Mouse (Mus musculus): Measurements from ENCODE around the gene Yipf3. TPM values are rescaled to one million over a fixed set of nuclear protein-coding genes. Genes with fewer than 3 reads are reported as not detected.

The Yipf3 gene
- total RNA-seq, 2 experiments from 2014 or later: 60.4 to 72.2 TPM

DNA sequence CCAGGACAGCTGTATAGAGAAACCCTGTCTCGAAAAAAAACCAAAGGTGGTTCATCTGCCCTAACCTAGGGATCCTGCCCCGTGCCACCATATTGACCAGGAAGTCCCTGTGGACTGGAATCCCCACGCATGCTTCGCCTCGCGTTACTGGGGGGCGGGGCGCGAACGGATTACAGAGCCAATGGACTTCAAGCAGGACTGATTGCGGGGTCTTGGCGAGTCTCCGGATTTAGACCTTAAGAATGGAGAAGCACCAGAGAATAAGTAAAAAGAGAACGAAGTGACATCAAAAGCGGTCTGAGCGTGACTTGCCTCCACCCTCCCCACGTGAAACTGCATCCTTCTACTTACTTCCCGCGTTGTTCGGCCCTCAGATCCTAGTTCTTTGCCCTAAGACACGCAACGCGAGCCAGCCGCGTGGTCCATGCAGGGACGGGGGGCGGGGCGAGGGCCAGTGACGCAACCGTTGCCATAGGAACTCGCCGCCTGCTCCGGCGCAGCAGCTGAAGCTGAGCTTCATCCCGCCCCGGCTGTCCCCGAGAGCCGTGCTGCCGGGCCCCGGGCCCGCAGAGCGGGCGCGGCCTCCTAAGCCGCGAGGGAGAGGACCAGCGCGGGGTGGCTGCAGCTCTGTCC lies 5.7 kb downstream of the Yipf3 start, which contains the start of gene Lrrc73:
TSS of gene Lrrc73 (plus strand) at position 80 of the 633 bp plus-strand sequence.
- ATAC-seq (replicated peaks; ENCODE audit: poor library complexity, severe bottlenecking): peak; percentile 84

DNA sequence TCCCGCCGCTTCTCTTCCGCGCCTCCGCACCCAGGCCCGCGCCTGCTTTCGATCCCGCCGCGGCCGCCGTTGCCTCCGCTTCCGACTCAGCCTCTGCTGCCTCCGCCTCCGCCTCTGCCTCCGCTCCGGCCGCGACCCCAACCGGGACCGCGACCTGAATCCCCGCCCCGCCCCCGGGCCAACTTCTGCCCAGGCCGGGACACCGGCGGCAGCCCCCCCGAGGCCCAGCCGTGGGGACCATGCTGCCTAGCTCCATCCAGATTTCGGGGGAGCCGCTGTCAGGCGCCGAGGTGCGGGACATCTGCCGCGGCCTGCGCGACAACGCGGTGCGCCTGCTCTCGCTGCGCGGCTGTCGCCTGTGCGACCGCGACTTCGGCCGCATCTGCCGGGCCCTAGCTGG lies 6.2 kb downstream of the Yipf3 start:
- ATAC-seq (replicated peaks; ENCODE audit: poor library complexity, severe bottlenecking): no peak

DNA sequence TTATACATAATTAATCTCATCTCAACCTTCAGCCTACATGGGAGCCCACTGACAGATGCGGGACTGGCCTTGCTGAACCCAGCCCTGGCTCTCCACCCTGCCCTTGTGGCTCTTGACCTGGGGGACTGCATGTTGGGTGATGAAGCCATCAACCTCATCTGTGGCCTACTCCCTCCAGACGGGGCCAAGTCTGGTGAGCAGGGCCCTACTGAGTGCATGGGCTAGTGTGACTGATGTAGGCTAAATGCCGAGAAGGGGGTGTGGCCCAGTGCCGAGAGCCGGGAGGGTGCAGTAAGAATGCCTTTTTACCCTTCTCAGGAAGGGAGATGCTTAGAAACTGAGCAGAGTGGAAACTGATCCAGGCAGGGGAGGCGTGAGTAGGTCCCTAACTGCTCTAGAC lies 7.3 kb downstream of the Yipf3 start:
- no peak for ATAC-seq (replicated peaks; ENCODE audit: poor library complexity, severe bottlenecking)

DNA sequence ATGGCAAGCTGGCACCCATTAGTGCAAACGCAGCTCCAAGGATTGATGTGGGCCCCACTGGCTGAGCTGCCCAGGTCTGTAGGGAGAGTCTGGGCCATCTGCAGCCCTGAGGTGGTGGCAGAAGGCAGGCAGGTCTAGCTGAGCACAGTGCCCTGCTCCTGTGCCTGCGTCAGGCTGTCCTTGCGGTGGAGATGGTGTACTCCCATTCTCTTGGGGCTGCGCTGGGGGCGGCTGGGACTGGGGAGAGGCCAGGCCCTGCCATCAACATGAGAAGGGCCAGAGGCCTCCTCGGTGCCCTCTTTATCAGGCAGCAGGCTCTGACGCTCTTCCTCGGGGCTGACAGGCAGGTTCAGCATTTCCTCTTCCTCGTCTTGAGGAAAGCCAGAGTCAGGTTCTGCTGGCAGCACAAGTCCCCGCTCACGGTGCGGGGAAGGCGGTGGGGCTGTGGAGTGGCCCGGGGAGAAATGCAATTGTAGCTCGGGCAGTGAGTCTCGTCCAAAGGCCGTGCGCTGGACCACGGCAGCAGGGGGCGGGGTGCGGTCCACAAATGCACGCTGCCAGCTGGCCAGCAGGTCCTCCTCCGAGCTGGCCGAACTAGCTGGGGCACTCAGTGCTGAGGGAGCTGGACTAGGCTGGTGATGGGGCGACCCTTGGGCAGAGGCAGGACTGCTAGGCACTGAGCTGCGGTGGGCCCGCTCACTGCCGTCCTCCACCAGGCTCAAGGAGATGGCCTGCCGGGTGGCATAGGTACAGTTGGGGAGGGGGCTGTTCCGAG lies 10.6 kb downstream of the Yipf3 start:
- ATAC-seq (replicated peaks; ENCODE audit: poor library complexity, severe bottlenecking): no peak

DNA sequence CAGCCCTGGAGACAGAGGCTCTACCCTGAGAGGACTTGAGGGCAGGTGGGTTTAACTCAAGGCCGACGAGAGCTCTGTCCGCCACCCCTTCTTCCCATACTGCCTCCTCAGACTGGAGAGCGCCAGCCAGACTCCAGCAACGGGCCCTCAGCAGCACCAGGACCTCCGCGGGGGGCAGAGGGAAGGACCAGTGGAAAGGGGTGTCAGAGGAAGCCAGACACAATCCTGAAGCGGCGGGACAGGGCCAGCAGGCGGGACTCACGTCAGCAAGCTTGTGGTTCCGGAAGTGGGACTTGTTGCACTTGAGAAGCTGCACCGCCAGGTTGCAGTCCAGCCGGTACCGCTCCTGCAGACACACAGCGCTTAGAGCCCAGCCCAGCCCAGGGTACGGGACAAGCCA lies 11.8 kb downstream of the Yipf3 start:
- no peak for ATAC-seq (replicated peaks; ENCODE audit: poor library complexity, severe bottlenecking)

DNA sequence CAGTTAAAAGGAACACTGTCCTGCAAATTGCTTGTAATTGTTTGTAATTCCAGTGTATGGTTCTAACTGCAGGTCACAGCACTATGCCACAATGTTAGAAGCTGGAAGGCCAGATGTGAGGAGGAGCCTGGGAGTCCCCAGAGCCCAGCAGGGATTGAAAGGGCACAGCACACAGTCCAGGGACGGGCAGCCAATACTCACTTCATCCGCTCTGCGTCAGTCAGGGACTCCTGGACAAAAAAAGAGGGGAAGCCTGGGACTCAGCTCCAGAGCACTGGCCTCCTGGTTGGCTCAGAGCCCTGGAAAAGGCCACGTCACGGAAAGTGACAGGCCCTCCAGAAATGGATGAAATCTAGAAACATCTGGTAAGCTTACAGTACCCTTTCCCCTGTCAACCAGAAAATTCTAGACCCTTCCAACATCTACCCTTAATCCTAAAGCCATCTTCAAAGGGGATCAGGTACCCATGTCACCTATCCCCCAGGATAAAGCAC lies 14.4 kb downstream of the Yipf3 start:
- no peak for ATAC-seq (replicated peaks; ENCODE audit: poor library complexity, severe bottlenecking)

DNA sequence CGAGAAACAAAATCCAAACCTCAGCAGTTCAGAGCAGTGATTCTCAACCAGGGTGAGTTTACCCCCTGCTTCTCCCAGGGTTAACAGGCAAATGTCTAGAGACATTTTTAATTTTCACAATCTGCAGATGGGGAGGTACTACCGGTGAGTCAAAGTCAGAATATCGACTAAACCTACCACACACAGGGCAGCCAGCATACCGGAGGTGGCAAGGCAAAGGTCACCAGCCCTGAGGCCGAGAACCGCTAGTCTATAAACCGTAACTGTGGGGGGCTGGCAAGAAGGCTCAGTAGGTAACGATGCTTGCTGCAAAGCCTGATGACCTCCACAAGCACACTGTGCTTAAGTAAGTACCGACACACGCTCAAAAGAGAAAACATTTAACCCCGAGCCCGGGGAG lies 17.6 kb downstream of the Yipf3 start:
- no peak for ATAC-seq (replicated peaks; ENCODE audit: poor library complexity, severe bottlenecking)

DNA sequence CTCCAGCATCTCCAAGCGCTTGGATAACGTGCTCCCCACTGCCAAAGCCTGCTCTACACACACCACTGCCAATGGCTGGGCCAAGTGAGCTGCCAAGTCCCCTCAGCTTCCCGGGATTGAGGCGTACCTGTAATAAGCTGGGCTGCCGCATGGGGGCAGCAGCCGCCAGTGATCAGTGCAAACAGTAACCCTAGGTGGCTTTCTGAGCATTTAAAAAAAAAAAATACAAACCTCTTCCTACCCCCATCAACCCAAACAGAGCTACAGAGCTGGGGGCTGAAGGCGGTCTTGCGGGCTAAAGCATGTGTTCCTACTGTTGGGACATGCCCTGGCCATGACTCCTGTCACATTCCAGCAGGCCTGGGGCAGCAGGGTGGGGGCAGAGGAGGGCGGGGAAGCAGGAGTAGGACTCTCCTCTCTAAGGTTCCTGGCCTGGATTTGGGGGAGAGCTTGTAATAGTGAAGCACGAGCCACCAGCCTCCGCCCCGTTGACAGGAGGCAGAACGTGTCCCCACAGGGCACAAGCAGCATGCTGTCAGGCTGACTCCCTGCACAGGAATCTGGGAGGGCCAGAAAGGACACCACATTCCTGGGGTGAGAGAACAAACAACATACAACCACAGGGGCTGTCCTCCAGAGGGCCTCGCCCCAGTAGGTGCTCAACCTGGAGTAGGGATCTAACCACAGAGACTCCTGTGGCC lies 18.2 kb downstream of the Yipf3 start:
- ATAC-seq (replicated peaks; ENCODE audit: poor library complexity, severe bottlenecking): peak; percentile 85

DNA sequence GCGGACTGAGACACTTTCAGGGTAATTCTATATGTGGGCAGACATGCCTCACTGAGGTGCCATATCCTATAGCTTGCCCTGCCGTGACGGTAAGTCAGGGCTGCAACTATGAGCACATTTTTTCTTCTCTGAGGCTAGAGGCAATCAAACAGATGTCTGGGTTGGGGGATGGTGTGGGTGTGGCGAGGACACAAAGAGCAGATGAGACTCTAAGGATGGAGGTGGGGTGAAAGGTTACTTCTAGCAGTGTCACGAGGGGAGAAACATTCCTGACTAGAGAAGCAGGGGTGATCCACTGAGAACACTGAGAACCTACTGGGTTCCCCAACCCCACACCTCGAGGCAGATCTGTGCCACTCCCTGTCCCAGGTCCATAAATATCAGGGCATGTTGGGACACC lies 19.1 kb downstream of the Yipf3 start:
- no peak for ATAC-seq (replicated peaks; ENCODE audit: poor library complexity, severe bottlenecking)

DNA sequence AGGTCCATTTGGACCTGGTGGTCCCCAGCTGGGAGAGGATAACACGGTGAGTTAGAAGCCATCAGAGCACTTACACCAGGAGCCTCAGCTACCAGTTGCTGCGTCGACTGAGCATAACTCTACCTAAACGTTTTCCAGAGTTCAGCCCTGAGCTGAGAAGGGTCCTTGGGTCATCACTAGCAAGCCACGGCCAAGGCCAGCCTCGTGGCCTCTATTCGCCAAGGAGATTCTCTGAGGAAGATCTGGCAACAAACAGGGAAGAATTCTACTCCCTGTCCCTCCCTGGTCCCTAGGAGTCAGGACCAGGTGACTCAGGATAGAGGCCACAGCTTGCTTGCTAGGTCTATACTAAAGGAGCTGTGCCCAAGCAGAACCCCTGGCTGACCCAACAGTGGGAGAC lies 19.6 kb downstream of the Yipf3 start:
- ATAC-seq (replicated peaks; ENCODE audit: poor library complexity, severe bottlenecking): no peak

DNA sequence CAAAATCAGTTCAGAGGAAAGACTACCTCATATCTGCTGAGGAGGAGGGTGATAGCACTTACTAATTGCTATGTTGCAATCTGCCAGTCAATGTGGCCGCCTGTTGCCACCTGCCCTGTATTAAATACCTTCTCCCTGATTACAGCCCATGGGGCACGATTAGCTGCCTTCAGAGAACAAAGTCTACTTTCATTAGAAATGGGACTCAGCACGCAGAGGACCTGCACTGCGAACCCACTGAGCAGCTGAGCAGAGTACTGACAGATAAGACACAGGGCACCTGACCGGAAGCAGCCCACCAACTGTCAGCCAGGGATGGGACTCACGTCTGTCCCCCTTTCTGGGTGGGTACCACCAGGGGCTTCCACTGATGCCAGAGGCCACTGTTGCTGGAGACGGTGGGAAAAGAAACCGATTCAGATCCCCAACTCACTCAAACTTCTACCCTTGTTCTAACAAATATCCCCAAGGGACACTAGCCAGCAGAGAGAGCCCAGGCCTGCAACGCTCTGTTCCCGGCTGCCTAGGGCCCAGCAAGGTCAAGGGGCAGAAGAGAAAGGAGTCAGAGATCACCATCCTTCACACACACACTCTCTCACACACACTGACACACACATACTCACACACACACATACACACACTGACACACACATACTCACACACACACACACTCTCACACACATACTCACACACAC lies 20.3 kb downstream of the Yipf3 start:
- no peak for ATAC-seq (replicated peaks; ENCODE audit: poor library complexity, severe bottlenecking)

DNA sequence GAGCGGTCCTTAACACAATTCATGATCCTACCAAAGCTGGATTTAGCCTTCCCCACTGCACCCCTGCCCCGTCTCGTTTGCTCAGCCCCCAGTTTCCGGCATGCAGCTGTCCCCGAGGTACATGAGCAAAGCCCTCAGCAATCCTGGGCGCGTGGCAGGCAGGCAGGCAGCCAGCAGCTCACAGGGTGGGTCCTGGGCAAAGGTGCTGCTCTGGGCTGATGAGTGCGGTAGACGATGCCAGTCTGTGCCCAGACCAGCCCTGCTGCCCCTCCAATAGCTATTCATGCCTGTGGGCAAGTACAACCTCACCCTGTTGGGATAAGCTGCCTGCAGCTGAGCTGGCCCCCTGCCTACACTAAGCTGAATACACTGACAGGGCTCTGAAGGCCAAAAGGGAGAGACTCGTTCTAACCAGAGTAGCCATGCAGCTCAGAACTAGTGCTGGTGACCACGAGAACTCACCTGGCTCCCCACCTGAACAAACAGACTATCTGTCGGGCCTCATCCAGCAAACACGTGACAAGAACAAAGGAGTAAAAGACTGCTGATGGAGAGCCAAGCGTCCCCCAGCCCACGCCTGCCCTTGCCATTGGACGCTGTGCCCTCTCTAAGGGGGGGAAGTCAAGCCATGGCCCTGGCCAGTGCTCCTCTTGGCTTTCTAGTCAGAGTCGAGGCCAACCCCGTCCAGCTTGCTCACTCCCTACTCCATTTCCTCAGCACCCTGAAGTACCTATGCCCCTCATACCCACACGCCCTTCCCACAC lies 22.1 kb downstream of the Yipf3 start:
- ATAC-seq (replicated peaks; ENCODE audit: poor library complexity, severe bottlenecking): no peak

DNA sequence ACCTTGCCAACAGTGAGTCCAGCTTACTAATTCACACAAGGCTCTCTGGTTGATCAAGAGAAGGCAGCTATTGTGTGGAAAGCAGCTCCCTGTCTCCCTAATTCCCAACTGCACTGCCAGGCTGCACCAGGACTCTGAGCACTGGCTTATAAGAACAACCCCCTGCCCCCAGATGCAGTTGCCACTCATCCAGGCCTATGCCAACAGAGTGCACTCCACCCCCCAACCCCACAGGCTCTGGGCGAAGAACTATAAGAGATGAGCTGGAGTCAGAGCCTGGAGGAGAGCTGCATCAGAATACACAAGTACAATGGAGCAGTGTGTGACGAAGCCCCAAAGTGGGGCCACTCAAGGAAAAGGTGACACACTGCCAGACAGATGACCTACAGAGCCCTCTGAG lies 24.2 kb downstream of the Yipf3 start:
- no peak for ATAC-seq (replicated peaks; ENCODE audit: poor library complexity, severe bottlenecking)

DNA sequence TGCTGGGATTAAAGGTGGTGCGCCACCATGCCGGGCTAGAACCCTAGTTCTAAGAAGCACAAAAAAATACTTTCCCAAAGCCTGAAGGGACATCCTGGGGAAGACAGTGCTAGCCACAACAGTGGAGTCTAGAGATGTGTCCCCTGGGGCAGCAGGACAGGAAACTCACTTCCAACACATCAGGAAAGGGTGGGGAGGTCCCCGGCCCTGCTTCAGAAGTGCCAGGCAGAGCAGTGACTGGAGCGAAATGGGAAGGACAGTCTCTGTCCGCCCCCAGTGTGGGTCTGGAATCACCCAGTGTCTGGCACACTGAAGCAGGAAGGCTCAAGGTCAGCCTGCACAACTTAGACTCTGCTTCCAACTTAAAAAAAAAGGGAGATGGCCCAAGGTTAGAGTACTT lies 24.8 kb downstream of the Yipf3 start:
- ATAC-seq (replicated peaks; ENCODE audit: poor library complexity, severe bottlenecking): no peak

DNA sequence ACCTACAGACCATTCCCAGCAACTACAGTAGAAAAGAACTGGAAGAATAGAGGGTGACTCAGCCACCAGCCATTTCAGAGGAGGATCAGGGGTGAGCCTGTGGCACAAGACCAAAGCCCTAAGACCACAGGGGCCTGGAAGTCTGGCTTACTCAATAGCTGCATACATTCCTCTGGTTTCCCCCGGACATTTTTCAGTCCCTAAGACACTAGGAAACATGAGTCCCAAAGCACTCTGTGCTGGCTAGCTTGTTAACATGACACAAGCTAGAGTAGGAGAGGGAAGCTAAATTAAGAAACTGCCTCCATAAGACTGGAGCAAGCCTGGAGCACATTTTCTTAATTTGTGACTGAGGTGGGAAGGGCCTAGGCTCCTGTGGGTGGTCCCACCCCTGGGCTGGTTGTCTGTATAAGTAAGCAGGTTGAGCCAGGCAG lies 25.9 kb downstream of the Yipf3 start:
- ATAC-seq (replicated peaks; ENCODE audit: poor library complexity, severe bottlenecking): no peak

DNA sequence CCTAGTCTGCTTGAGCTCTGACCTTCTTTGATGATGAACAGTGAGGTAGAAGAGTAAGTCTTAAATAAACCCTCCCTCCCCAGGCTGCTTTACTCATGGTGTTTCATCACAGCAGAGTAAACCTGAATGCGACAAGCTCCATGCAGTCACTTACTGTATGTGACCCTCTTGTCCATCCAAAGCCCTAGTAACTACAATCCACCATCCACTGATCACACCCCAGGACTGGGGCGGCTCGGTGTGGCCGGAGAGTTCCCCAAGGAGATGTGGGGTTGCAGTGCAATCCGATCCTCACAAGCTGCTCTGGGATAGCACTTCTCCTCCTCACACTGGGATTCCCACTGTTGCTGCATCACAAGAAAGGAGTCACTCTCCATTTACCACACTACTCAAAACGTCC lies 26.6 kb downstream of the Yipf3 start:
- no peak for ATAC-seq (replicated peaks; ENCODE audit: poor library complexity, severe bottlenecking)

DNA sequence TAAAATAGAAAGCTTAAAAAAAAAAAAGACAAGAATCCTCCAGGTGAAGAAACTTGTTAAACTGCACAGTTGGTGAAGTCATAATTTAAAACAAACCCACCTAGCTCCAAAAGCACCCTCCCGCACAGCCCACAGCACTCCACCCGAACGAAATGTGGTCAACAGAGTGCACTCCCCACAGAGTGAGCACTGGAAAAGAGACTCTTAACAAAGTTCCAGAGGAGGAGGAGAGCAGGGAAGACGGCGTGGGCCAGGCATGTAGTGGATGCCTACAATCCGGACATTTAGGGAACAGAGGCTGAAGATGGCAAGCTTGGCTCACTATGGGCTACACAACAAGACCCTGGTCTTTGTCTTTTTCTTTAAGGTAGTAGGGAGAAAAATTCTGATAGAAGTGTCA lies 27.2 kb downstream of the Yipf3 start:
- ATAC-seq (replicated peaks; ENCODE audit: poor library complexity, severe bottlenecking): no peak

DNA sequence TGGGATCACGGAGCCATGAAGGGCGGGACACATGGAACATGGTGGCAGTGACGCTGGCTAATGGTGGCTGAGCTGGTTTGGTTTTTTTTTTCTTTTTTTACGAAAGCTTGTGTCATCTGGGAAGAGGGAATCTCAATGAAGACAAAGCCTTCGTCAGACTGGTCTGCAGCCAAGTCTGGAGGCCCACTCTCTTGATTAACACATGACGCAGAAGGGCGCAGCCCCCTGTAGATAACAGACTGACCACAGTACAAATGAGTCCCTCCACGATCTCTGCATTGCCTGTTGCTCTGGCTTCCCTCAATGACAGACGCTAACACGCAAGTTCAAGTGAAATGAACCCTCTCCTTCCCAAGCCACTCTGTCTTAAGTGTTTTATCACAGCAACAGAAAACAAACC lies 27.6 kb downstream of the Yipf3 start:
- ATAC-seq (replicated peaks; ENCODE audit: poor library complexity, severe bottlenecking): no peak

DNA sequence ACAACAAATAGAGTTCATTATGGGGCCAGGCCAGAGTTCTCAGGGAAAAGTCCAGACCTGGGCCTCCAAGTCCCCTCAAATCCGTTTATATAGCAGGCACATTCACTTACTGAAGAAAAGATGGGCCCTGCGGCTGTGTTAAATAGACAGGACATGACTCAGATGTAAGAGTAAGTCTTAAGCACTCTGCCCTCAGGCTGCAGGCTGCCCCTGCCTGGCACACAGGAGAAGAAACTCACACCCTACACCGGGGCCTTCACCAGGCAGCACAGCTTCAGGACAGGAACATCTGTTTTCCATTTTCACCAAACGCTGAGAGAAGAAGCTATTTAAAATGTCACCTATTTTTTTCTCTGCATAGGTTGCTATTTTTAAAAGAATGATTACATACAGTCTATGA lies 29.7 kb downstream of the Yipf3 start:
- no peak for ATAC-seq (replicated peaks; ENCODE audit: poor library complexity, severe bottlenecking)
